Mouse (Mus musculus): ENCODE data around the gene Adi1. TPM values are rescaled to one million over a fixed set of nuclear protein-coding genes. Genes with fewer than 3 reads are reported as not detected.

The Adi1 gene
- total RNA-seq, 2 experiments from 2014 or later, result 25.8 to 67.5 TPM

Other genes with a start within 250 kb of the Adi1 start
- not detected in 2 replicates for gene Dcdc2c, start 122.8 kb upstream of the Adi1 start, total RNA-seq (2014; fragmentation: Nextera tagmentation)
- gene Dcdc2c, start 122.8 kb upstream of the Adi1 start, total RNA-seq (2017), result not detected in 2 replicates
- gene Allc, start 92.7 kb upstream of the Adi1 start, total RNA-seq (2014; fragmentation: Nextera tagmentation), result not detected in 2 replicates
- not detected in 2 replicates for gene Allc, start 92.7 kb upstream of the Adi1 start, total RNA-seq (2017)
- gene Colec11, start 51.9 kb upstream of the Adi1 start, total RNA-seq (2014; fragmentation: Nextera tagmentation), result not detected in 2 replicates
- gene Colec11, start 51.9 kb upstream of the Adi1 start, total RNA-seq (2017), result 0.99 TPM in 1 of 2 replicates, not detected in the other
- 3,723 and 3,737 TPM in 2 replicates for gene Rps7, start 39.3 kb upstream of the Adi1 start, total RNA-seq (2014; fragmentation: Nextera tagmentation)
- gene Rps7, start 39.3 kb upstream of the Adi1 start, total RNA-seq (2017), result 4,053 and 5,358 TPM in 2 replicates
- 18.9 and 31.1 TPM in 2 replicates for gene Rnaseh1, start 25.6 kb upstream of the Adi1 start, total RNA-seq (2014; fragmentation: Nextera tagmentation)
- 11.0 and 27.5 TPM in 2 replicates for gene Rnaseh1, start 25.6 kb upstream of the Adi1 start, total RNA-seq (2017)
- gene Trappc12, start 75.2 kb downstream of the Adi1 start, total RNA-seq (2014; fragmentation: Nextera tagmentation), result 49.1 and 67.5 TPM in 2 replicates
- 58.3 and 64.0 TPM in 2 replicates for gene Trappc12, start 75.2 kb downstream of the Adi1 start, total RNA-seq (2017)
- gene Eipr1, start 76.6 kb downstream of the Adi1 start, total RNA-seq (2014; fragmentation: Nextera tagmentation), result 19.9 and 30.0 TPM in 2 replicates
- 23.4 and 29.6 TPM in 2 replicates for gene Eipr1, start 76.6 kb downstream of the Adi1 start, total RNA-seq (2017)

Data from megakaryocyte-erythroid progenitor cell, adult 5-6 weeks (primary cell).